Comparison of ENCODE assay signal across 7 mouse cellular contexts in the genomic region with DNA sequence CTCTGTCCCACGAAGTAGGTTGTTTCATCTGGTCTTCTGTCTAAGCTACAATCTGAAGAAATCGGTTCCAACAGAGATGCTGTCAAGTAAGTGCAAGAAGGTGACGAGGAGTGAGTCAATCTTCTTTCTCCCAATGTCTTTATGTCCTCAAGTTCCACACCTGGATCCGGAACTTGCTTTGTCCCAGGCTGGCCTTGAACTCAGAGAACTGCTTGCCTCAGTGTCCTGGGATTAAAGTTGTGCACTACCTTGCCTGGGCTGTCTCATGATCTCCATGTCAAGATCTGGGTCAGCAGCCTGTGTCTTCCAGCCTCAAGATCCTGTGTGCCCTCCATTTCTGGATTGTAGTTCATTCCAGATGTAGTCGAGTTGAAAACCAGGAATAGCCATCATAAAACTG. TPM values are rescaled to one million over a fixed set of nuclear protein-coding genes. Genes with fewer than 3 reads are reported as not detected.
DNase-seq lines count a peak whose midpoint lies in the region; ATAC-seq and TF ChIP-seq lines count a peak whose summit lies in the region.

A gene (minus strand): TSS at position 101 of the 400 bp plus-strand sequence.

- H3K9me3 ChIP-seq in G1E (replicated peaks), result no peaks in the 10 kb centered on the region
- H3K9me3 ChIP-seq in forebrain, embryonic 14.5 days (replicated peaks; ENCODE audit: control insufficient read depth, low read length), result no peaks in the 10 kb centered on the region
- H3K9me3 ChIP-seq in hindbrain, embryonic 10.5 days, result no peaks in the 10 kb centered on the region
- no peaks in the 10 kb centered on the region for H3K9me3 ChIP-seq in liver, embryonic 11.5 days (ENCODE audit: control insufficient read depth, low read length)
- H3K9me3 ChIP-seq in stomach, embryonic 16.5 days (replicated peaks; ENCODE audit: control insufficient read depth, low read length), result no peaks in the 10 kb centered on the region

- H3K27me3 ChIP-seq in G1E (ENCODE audit: insufficient read depth, low read length), result peaks cover 8% of the 10 kb centered on the region
- H3K27me3 ChIP-seq in forebrain, embryonic 14.5 days (replicated peaks; ENCODE audit: control insufficient read depth, insufficient read depth, low read length), result no peaks in the 10 kb centered on the region
- H3K27me3 ChIP-seq in hindbrain, embryonic 10.5 days (ENCODE audit: insufficient read depth, poor library complexity, severe bottlenecking), result no peaks in the 10 kb centered on the region
- no peaks in the 10 kb centered on the region for H3K27me3 ChIP-seq in liver, embryonic 11.5 days (replicated peaks; ENCODE audit: control insufficient read depth, insufficient read depth, low read length)
- H3K27me3 ChIP-seq in stomach, embryonic 16.5 days (ENCODE audit: control insufficient read depth, insufficient read depth, low read length), result no peaks in the 10 kb centered on the region

- WGBS in forebrain, embryonic 14.5 days, result 90% methylated on average over 5 of the region's 5 CpGs
- WGBS in hindbrain, embryonic 10.5 days, result 86% methylated on average over 5 of the region's 5 CpGs
- 83% methylated on average over 5 of the region's 5 CpGs for WGBS in liver, embryonic 11.5 days
- 85% methylated on average over 5 of the region's 5 CpGs for WGBS in stomach, embryonic 16.5 days

- no peak for ATAC-seq in CD4-positive, CD25-positive, alpha-beta regulatory T cell, adult 4 months
- ATAC-seq in G1E (ENCODE audit: extremely low read depth, insufficient number of reproducible peaks, low FRiP score, poor library complexity, severe bottlenecking), result no peak
- no peak for ATAC-seq in forebrain, embryonic 14.5 days
- ATAC-seq in liver, embryonic 11.5 days (replicated peaks; ENCODE audit: low FRiP score), result no peak
- ATAC-seq in stomach, embryonic 16.5 days (ENCODE audit: insufficient read depth, low FRiP score), result no peak

- peak within 1 kb of the TSS; percentile 96 for H3K4me3 ChIP-seq in G1E (ENCODE audit: low read depth, low read length)
- peak within 1 kb of the TSS; percentile 91 for H3K4me3 ChIP-seq in forebrain, embryonic 14.5 days (ENCODE audit: low read depth, low read length)
- H3K4me3 ChIP-seq in hindbrain, embryonic 10.5 days, result peak within 1 kb of the TSS; percentile 96
- H3K4me3 ChIP-seq in liver, embryonic 11.5 days (ENCODE audit: low read depth, low read length), result peak within 1 kb of the TSS; percentile 94
- H3K4me3 ChIP-seq in stomach, embryonic 16.5 days (replicated peaks; ENCODE audit: low read length), result peak within 1 kb of the TSS; percentile 73

- H3K36me3 ChIP-seq in G1E (replicated peaks), result peaks cover 22% of the 10 kb centered on the region
- peaks cover 15% of the 10 kb centered on the region for H3K36me3 ChIP-seq in forebrain, embryonic 14.5 days (ENCODE audit: control insufficient read depth, insufficient read depth, low read length)
- peaks cover 22% of the 10 kb centered on the region for H3K36me3 ChIP-seq in hindbrain, embryonic 10.5 days
- peaks cover 9% of the 10 kb centered on the region; the same call in 1 of the 2 replicates for H3K36me3 ChIP-seq in liver, embryonic 11.5 days (ENCODE audit: control insufficient read depth, insufficient read depth, low read length)
- 0 out of 2 replicates have a peak, but pooled peaks cover 9% of the 10 kb centered on the region for H3K36me3 ChIP-seq in stomach, embryonic 16.5 days (ENCODE audit: control insufficient read depth, insufficient read depth, low read length)

- H3K27ac ChIP-seq in forebrain, embryonic 14.5 days (ENCODE audit: low read depth, low read length), result peak within 1 kb of the TSS; percentile 63; the same call in 1 of the 2 replicates
- peak within 1 kb of the TSS; percentile 97 for H3K27ac ChIP-seq in hindbrain, embryonic 10.5 days
- peak within 1 kb of the TSS; percentile 38; the same call in 1 of the 2 replicates for H3K27ac ChIP-seq in liver, embryonic 11.5 days (ENCODE audit: low read depth, low read length)
- peak within 1 kb of the TSS; percentile 51; the same call in 1 of the 2 replicates for H3K27ac ChIP-seq in stomach, embryonic 16.5 days (ENCODE audit: low read length)

- no peak for TF ChIP-seq CTCF in G1E (IDR thresholded peaks at IDR 0.05; ENCODE audit: low read depth, low read length)

- H3K4me2 ChIP-seq in forebrain, embryonic 14.5 days (ENCODE audit: low read length), result peak within 1 kb of the TSS; percentile 75
- peak within 1 kb of the TSS; percentile 89 for H3K4me2 ChIP-seq in liver, embryonic 11.5 days
- 0 out of 2 replicates have a peak within 1 kb of the TSS, but pooled peaks have one; percentile 5 for H3K4me2 ChIP-seq in stomach, embryonic 16.5 days (ENCODE audit: low read depth, low read length)

- H3K4me1 ChIP-seq in G1E (ENCODE audit: insufficient read depth, low read depth, low read length), result peaks cover 23% of the 10 kb centered on the region
- H3K4me1 ChIP-seq in forebrain, embryonic 14.5 days (ENCODE audit: control insufficient read depth, insufficient read depth, low read length), result peaks cover 6% of the 10 kb centered on the region
- peaks cover 10% of the 10 kb centered on the region for H3K4me1 ChIP-seq in hindbrain, embryonic 10.5 days (replicated peaks)
- H3K4me1 ChIP-seq in liver, embryonic 11.5 days (replicated peaks; ENCODE audit: control insufficient read depth, insufficient read depth, low read length), result peaks cover 5% of the 10 kb centered on the region
- H3K4me1 ChIP-seq in stomach, embryonic 16.5 days (ENCODE audit: control insufficient read depth, insufficient read depth, low read length), result peaks cover 10% of the 10 kb centered on the region

- H3K9ac ChIP-seq in forebrain, embryonic 14.5 days (ENCODE audit: low read length), result peak within 1 kb of the TSS; percentile 99
- peak within 1 kb of the TSS; percentile 98 for H3K9ac ChIP-seq in liver, embryonic 11.5 days (ENCODE audit: low read depth, low read length)
- H3K9ac ChIP-seq in stomach, embryonic 16.5 days (ENCODE audit: low read length), result peak within 1 kb of the TSS; percentile 96

- DNase-seq in G1E (ENCODE audit: low spot score), result no peak
- DNase-seq in forebrain, embryonic 14.5 days (ENCODE audit: low spot score), result no peak
- no peak for DNase-seq in hindbrain, embryonic 10.5 days (ENCODE audit: low spot score)
- DNase-seq in liver, embryonic 11.5 days (ENCODE audit: low spot score), result no peak
- no peak for DNase-seq in kidney, postnatal 4 days

RNA-seq across cellular contexts. Expression of the gene that starts here (rescaled TPM):
- polyA plus RNA-seq in CD4-positive, CD25-positive, alpha-beta regulatory T cell, adult 4 months (2017; shearing (Covaris generic)), result 10 to 100 TPM; 34.7 TPM
- total RNA-seq in G1E (2014; fragmentation: Nextera tagmentation) (118 and 138 TPM in 2 replicates), G1E (2017) (153 and 184 TPM in 2 replicates)
- polyA plus RNA-seq in G1E (2012), result 86.5 and 101 TPM in 2 replicates
- polyA plus RNA-seq in forebrain, embryonic 14.5 days (2014; fragmentation: Nextera tagmentation; extraction: Ambion mirVana), result 129 and 133 TPM in 2 replicates
- polyA plus RNA-seq in hindbrain, embryonic 10.5 days (2016; fragmentation: Nextera tagmentation; extraction: Ambion mirVana), result 160 and 195 TPM in 2 replicates
- 176 and 179 TPM in 2 replicates for polyA plus RNA-seq in liver, embryonic 11.5 days (2014; fragmentation: Nextera tagmentation; extraction: Ambion mirVana)
- polyA plus RNA-seq in stomach, embryonic 16.5 days (2015; fragmentation: Nextera tagmentation; extraction: Ambion mirVana), result 121 TPM in 2 replicates

Comparison
In these comparisons a context has a peak if more than half of its experiments do, and no peak if none do; other contexts are left out.
1. H3K27ac ChIP-seq: peak in every context shown above with its lines; median percentile 97 in hindbrain, embryonic 10.5 days; 63 in forebrain, embryonic 14.5 days; 51 in stomach, embryonic 16.5 days; 38 in liver, embryonic 11.5 days.
2. H3K4me2 ChIP-seq: peak in every context shown above with its lines; median percentile 89 in liver, embryonic 11.5 days; 75 in forebrain, embryonic 14.5 days; 5 in stomach, embryonic 16.5 days.